In genomic region chr3:37180039-37180743, GRCm38 (mm10) we compare ENCODE assay signal across 10 mouse cellular contexts. TPM values are rescaled to one million over a fixed set of nuclear protein-coding genes. Genes with fewer than 3 reads are reported as not detected.
DNase-seq lines count a peak whose midpoint lies in the region; ATAC-seq and TF ChIP-seq lines count a peak whose summit lies in the region.
"Had no signal": no experiment of that assay in that cellular context is flagged by ENCODE, and none has a peak within 500 bp of the region (broad histone marks: within the 10 kb centered on the region; RNA-seq: fewer than 3 reads in every experiment).

No protein-coding gene starts in this region.

- H3K9ac ChIP-seq in embryonic facial prominence, embryonic 11.5 days (replicated peaks; ENCODE audit: low read length) = no peak overlapping the region
- H3K9ac ChIP-seq in forebrain, embryonic 13.5 days = no peak overlapping the region
- H3K9ac ChIP-seq: embryonic facial prominence, embryonic 15.5 days had no signal

- no peak for ATAC-seq in embryonic facial prominence, embryonic 11.5 days (replicated peaks; ENCODE audit: insufficient number of reproducible peaks, low FRiP score, low TSS enrichment, low read depth)
- no peak for ATAC-seq in forebrain, embryonic 13.5 days

- DNase-seq in embryonic facial prominence, embryonic 11.5 days (ENCODE audit: low spot score) = peak; percentile 27
- DNase-seq in embryonic facial prominence, embryonic 10.5 days (ENCODE audit: low spot score) = no peak
- peak in 1 of 2 experiments; percentile 7 for DNase-seq in spleen, adult 2 months (ENCODE audit: low read depth in 1 of 2, low spot score in 2 of 2)
- DNase-seq in spleen, postnatal 14 days (ENCODE audit: low spot score in 2 of 2) = no peak
- DNase-seq in thymus, postnatal 25 days = peak; percentile 42
- no peak for DNase-seq in right cerebral cortex, adult 2 months (ENCODE audit: low spot score in 2 of 2)

- no peaks in the 10 kb centered on the region for H3K27me3 ChIP-seq in embryonic facial prominence, embryonic 11.5 days (ENCODE audit: control insufficient read depth, insufficient read depth, low read length)
- no peaks in the 10 kb centered on the region for H3K27me3 ChIP-seq in embryonic facial prominence, embryonic 10.5 days (replicated peaks; ENCODE audit: low read depth, poor library complexity, severe bottlenecking)
- H3K27me3 ChIP-seq in spleen, adult 2 months (ENCODE audit: control insufficient read depth, insufficient read depth, low read length) = no peaks in the 10 kb centered on the region
- H3K27me3 ChIP-seq in forebrain, embryonic 13.5 days = no peaks in the 10 kb centered on the region
- H3K27me3 ChIP-seq: embryonic facial prominence, embryonic 15.5 days had no signal

- no peak overlapping the region for H3K4me3 ChIP-seq in embryonic facial prominence, embryonic 11.5 days (ENCODE audit: low read depth, low read length)
- no peak overlapping the region for H3K4me3 ChIP-seq in embryonic facial prominence, embryonic 10.5 days
- H3K4me3 ChIP-seq in spleen, adult 2 months (ENCODE audit: extremely low read depth, insufficient read depth, insufficient read length) = no peak overlapping the region
- no peak overlapping the region for H3K4me3 ChIP-seq in cortical plate, adult 2 months (ENCODE audit: insufficient read depth, low read length)
- no peak overlapping the region for H3K4me3 ChIP-seq in forebrain, embryonic 13.5 days
- H3K4me3 ChIP-seq: embryonic facial prominence, embryonic 15.5 days had no signal

- no peak overlapping the region for H3K27ac ChIP-seq in embryonic facial prominence, embryonic 11.5 days (replicated peaks; ENCODE audit: low read depth, low read length)
- no peak overlapping the region for H3K27ac ChIP-seq in embryonic facial prominence, embryonic 10.5 days (replicated peaks)
- H3K27ac ChIP-seq in spleen, adult 2 months (ENCODE audit: insufficient read depth, low read length) = no peak overlapping the region
- H3K27ac ChIP-seq in cortical plate, adult 2 months (ENCODE audit: insufficient read depth, low read length) = no peak overlapping the region
- no peak overlapping the region for H3K27ac ChIP-seq in forebrain, embryonic 13.5 days
- H3K27ac ChIP-seq: embryonic facial prominence, embryonic 15.5 days had no signal

- H3K9me3 ChIP-seq in embryonic facial prominence, embryonic 11.5 days (replicated peaks; ENCODE audit: control insufficient read depth, low read length) = no peaks in the 10 kb centered on the region
- H3K9me3 ChIP-seq in embryonic facial prominence, embryonic 10.5 days = no peaks in the 10 kb centered on the region
- no peaks in the 10 kb centered on the region for H3K9me3 ChIP-seq in forebrain, embryonic 13.5 days (replicated peaks)
- H3K9me3 ChIP-seq: embryonic facial prominence, embryonic 15.5 days had no signal

- H3K4me1 ChIP-seq in embryonic facial prominence, embryonic 11.5 days (ENCODE audit: control insufficient read depth, insufficient read depth, low read length) = no peaks in the 10 kb centered on the region
- H3K4me1 ChIP-seq in embryonic facial prominence, embryonic 10.5 days = peaks cover 6% of the 10 kb centered on the region
- H3K4me1 ChIP-seq in spleen, adult 2 months (ENCODE audit: control insufficient read depth, insufficient read depth, insufficient read length) = no peaks in the 10 kb centered on the region
- H3K4me1 ChIP-seq in cortical plate, adult 2 months (ENCODE audit: control insufficient read depth, insufficient read depth, low read length) = no peaks in the 10 kb centered on the region
- peaks cover 15% of the 10 kb centered on the region for H3K4me1 ChIP-seq in forebrain, embryonic 13.5 days

- no peak for TF ChIP-seq POLR2A in spleen, adult 2 months (IDR thresholded peaks at IDR 0.05; ENCODE audit: low read depth, low read length)
- TF ChIP-seq POLR2A in cortical plate, adult 2 months (IDR thresholded peaks at IDR 0.05; ENCODE audit: extremely low read depth, insufficient read depth, low read length) = no peak

- 83% methylated on average over 12 of the region's 12 CpGs for WGBS in embryonic facial prominence, embryonic 11.5 days
- 81% methylated on average over 12 of the region's 12 CpGs for WGBS in embryonic facial prominence, embryonic 10.5 days
- 84% methylated on average over 12 of the region's 12 CpGs for WGBS in spleen, adult 2 months
- WGBS in forebrain, embryonic 13.5 days = 83% methylated on average over 12 of the region's 12 CpGs

- no peaks in the 10 kb centered on the region for H3K36me3 ChIP-seq in embryonic facial prominence, embryonic 11.5 days (replicated peaks; ENCODE audit: control insufficient read depth, insufficient read depth, low read depth, low read length)
- H3K36me3 ChIP-seq in embryonic facial prominence, embryonic 10.5 days (replicated peaks) = no peaks in the 10 kb centered on the region
- no peaks in the 10 kb centered on the region for H3K36me3 ChIP-seq in spleen, adult 2 months (ENCODE audit: control insufficient read depth, insufficient read depth, low read length)
- no peaks in the 10 kb centered on the region for H3K36me3 ChIP-seq in forebrain, embryonic 13.5 days (ENCODE audit: poor library complexity, severe bottlenecking)
- H3K36me3 ChIP-seq: embryonic facial prominence, embryonic 15.5 days had no signal

- no peak overlapping the region for H3K4me2 ChIP-seq in embryonic facial prominence, embryonic 11.5 days (ENCODE audit: low read depth, low read length)
- H3K4me2 ChIP-seq in forebrain, embryonic 13.5 days = no peak overlapping the region
- H3K4me2 ChIP-seq: embryonic facial prominence, embryonic 15.5 days had no signal

- peak; percentile 17; the same call in 1 of the 2 replicates for TF ChIP-seq CTCF in spleen, adult 2 months (IDR thresholded peaks at IDR 0.05; ENCODE audit: extremely low read depth, insufficient read depth, insufficient read length, insufficient replicate concordance)
- TF ChIP-seq CTCF in cortical plate, adult 2 months (IDR thresholded peaks at IDR 0.05; ENCODE audit: extremely low read depth, insufficient read depth, low read length) = 0 out of 2 replicates have a peak, but pooled peaks have one; percentile 2

RNA-seq across cellular contexts. Expression of gene Il21, which starts 52.2 kb away (rescaled TPM):
- not detected in 2 replicates for polyA plus RNA-seq in embryonic facial prominence, embryonic 11.5 days (2014; fragmentation: Nextera tagmentation; extraction: Ambion mirVana)
- 0.05 TPM in 1 of 2 replicates, not detected in the other for polyA plus RNA-seq in embryonic facial prominence, embryonic 10.5 days (2016; fragmentation: Nextera tagmentation; extraction: Ambion mirVana)
- polyA plus RNA-seq in spleen, adult 2 months (2012; rRNA removed) = not detected in 2 replicates
- polyA plus RNA-seq in cortical plate, adult 2 months (2012; rRNA removed) = 0.08 TPM in 1 of 2 replicates, not detected in the other
- polyA plus RNA-seq in forebrain, embryonic 13.5 days (2015; fragmentation: Nextera tagmentation; extraction: Ambion mirVana) = not detected in 2 replicates
- polyA plus RNA-seq: embryonic facial prominence, embryonic 15.5 days; lung, embryonic 16.5 days had no signal

RNA-seq across cellular contexts. Expression of gene Il2, which starts 54.4 kb away (rescaled TPM):
- 0.46 and 0.72 TPM in 2 replicates for polyA plus RNA-seq in embryonic facial prominence, embryonic 11.5 days (2014; fragmentation: Nextera tagmentation; extraction: Ambion mirVana)
- 0.18 and 0.22 TPM in 2 replicates for polyA plus RNA-seq in embryonic facial prominence, embryonic 10.5 days (2016; fragmentation: Nextera tagmentation; extraction: Ambion mirVana)
- 0.22 TPM in 1 of 2 replicates, not detected in the other for polyA plus RNA-seq in spleen, adult 2 months (2012; rRNA removed)
- 0.31 and 0.47 TPM in 2 replicates for polyA plus RNA-seq in cortical plate, adult 2 months (2012; rRNA removed)
- polyA plus RNA-seq in forebrain, embryonic 13.5 days (2015; fragmentation: Nextera tagmentation; extraction: Ambion mirVana) = 0.40 TPM in 2 replicates

Comparison
In these comparisons a context has a peak if more than half of its experiments do, and no peak if none do; other contexts are left out.
1. DNase-seq: peak in embryonic facial prominence, embryonic 11.5 days (single experiment) and thymus, postnatal 25 days (single experiment); none in embryonic facial prominence, embryonic 10.5 days (single experiment), spleen, postnatal 14 days (0 of 2) and right cerebral cortex, adult 2 months (0 of 2).